Mouse (Mus musculus) kidney, adult 2 months (tissue): ENCODE data around the gene Reep3.

Experiments used
- CTCF ChIP-seq: fragments of 200-500 bp; conservative IDR thresholded peaks from 2 replicates; pipeline ENCODE4 v1.5.1; 2011; ENCODE audit warnings: low read depth, mild to moderate bottlenecking, control low read depth, low read length, moderate library complexity, mixed read lengths; ENCODE audit not compliant: insufficient read depth, insufficient read length
- POLR2A ChIP-seq: fragments of 200-500 bp; IDR thresholded peaks from one replicate; pipeline ENCODE4 v1.6.1; 2011; ENCODE audit warnings: low read depth, low read length, control low read depth

DNA sequence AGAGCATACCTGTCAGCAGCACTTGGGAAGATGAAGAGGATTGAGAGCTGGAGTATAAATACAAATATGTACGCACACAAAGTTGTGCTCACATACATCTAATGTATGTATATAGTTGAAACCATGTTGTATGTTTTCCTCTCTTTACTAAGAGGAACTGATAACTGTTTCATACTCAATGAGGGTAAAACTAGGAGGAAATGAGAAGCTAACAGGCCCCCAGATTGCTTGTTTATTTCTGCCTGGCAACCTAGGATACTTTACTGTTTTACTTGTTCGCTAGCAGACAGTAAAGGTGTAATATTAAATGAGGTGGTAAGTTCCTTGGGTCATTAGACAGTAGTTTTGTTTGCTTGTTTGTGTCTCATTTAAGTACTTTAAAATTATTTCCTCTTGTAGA is 40.7 kb upstream of the Reep3 start:
- no peak for TF ChIP-seq POLR2A
- no peak for TF ChIP-seq CTCF
